Mouse (Mus musculus) gastrocnemius, adult 2 months (tissue): ENCODE measurements around the gene Muc2. TPM values are rescaled to one million over a fixed set of nuclear protein-coding genes. Genes with fewer than 3 reads are reported as not detected.

Experiments used
- DNase-seq: peaks from one replicate; pipeline ENCODE4 v3.0.0; 2022
- H3K27ac ChIP-seq: fragments of 200-600 bp; 2 replicates; pipeline ENCODE4 v1.8.1; 2022; ENCODE audit warnings: mild to moderate bottlenecking
- H3K4me3 ChIP-seq: fragments of 200-600 bp; 2 replicates; pipeline ENCODE4 v1.8.1; 2022; ENCODE audit warnings: mild to moderate bottlenecking, moderate library complexity
- CTCF ChIP-seq: fragments of 200-600 bp; IDR thresholded peaks from 2 replicates; pipeline ENCODE4 v1.8.1; 2022; ENCODE audit warnings: antibody characterized with exemption, mild to moderate bottlenecking, moderate library complexity
- intact Hi-C: fragments of 180-260 bp; cut with DNase I; formaldehyde crosslinking; loops from one replicate; pipeline ENCODE4 v1.15.1; 2025
- total RNA-seq, 2 experiments: library from RNA; stranded (reverse); gene quantifications; 2 replicates each; pipeline ENCODE4 v1.2.3; 2021

Gene Muc2
- total RNA-seq, 2 experiments from 2014 or later: 0.08 TPM; not detected in 1

GRCm38 (mm10) chr7:141687330-141687729, 2.8 kb upstream of the Muc2 start:
- intact Hi-C loops: no loop called here
- no peak for DNase-seq
- Histone ChIP-seq H3K4me3 (no peak overlapping the region), H3K27ac (no peak overlapping the region)
- TF ChIP-seq CTCF: no peak

GRCm38 (mm10) chr7:141693591-141694273, 3.6 kb downstream of the Muc2 start:
- peak; percentile 22 for DNase-seq
- no peak overlapping the region for H3K4me3 ChIP-seq
- TF ChIP-seq CTCF: no peak

GRCm38 (mm10) chr7:141694274-141694639, 4.1 kb downstream of the Muc2 start:
- no peak overlapping the region for H3K27ac ChIP-seq
- intact Hi-C loops: no loop called here
- TF ChIP-seq CTCF: no peak
- no peak for DNase-seq
- no peak overlapping the region for H3K4me3 ChIP-seq

More at GRCm38 (mm10) chr7:141693591-141694273, 3.6 kb downstream of the Muc2 start:
- H3K27ac ChIP-seq: no peak overlapping the region
- intact Hi-C loops: no loop called here

GRCm38 (mm10) chr7:141696538-141696937, 6.4 kb downstream of the Muc2 start:
- DNase-seq: no peak
- H3K27ac ChIP-seq: no peak overlapping the region
- no peak for TF ChIP-seq CTCF
- intact Hi-C loops: no loop called here
- H3K4me3 ChIP-seq: no peak overlapping the region

GRCm38 (mm10) chr7:141699556-141700220, 9.5 kb downstream of the Muc2 start:
- no peak for TF ChIP-seq CTCF
- Histone ChIP-seq H3K4me3 (no peak overlapping the region), H3K27ac (no peak overlapping the region)
- no peak for DNase-seq
- intact Hi-C loops: no loop called here

- intact Hi-C loops: no loop called here
- Histone ChIP-seq H3K4me3 (no peak overlapping the region), H3K27ac (no peak overlapping the region)
- no peak for TF ChIP-seq CTCF
- DNase-seq: no peak
Measured at GRCm38 (mm10) chr7:141747451-141748100, 57.4 kb downstream of the Muc2 start.

- H3K27ac ChIP-seq: no peak overlapping the region
Measured at GRCm38 (mm10) chr7:141752513-141752912, 62.4 kb downstream of the Muc2 start.

GRCm38 (mm10) chr7:141755831-141756230, 65.7 kb downstream of the Muc2 start:
- Histone ChIP-seq H3K4me3 (no peak overlapping the region), H3K27ac (no peak overlapping the region)
- TF ChIP-seq CTCF: peak; percentile 71
- intact Hi-C loops: loop anchor here (1.0 kb wide), 1 partner anchor 169 kb away; no protein-coding TSS in a partner anchor
- DNase-seq: peak; percentile 41

More at GRCm38 (mm10) chr7:141752513-141752912, 62.4 kb downstream of the Muc2 start:
- H3K4me3 ChIP-seq: no peak overlapping the region
- no peak for TF ChIP-seq CTCF
- intact Hi-C loops: no loop called here
- no peak for DNase-seq

- Histone ChIP-seq H3K4me3 (no peak overlapping the region), H3K27ac (no peak overlapping the region)
- intact Hi-C loops: no loop called here
- DNase-seq: no peak
- no peak for TF ChIP-seq CTCF
Measured at GRCm38 (mm10) chr7:141758291-141758690, 68.2 kb downstream of the Muc2 start.

GRCm38 (mm10) chr7:141770521-141770920, 80.4 kb downstream of the Muc2 start:
- no peak for DNase-seq
- Histone ChIP-seq H3K4me3 (no peak overlapping the region), H3K27ac (no peak overlapping the region)
- no peak for TF ChIP-seq CTCF
- intact Hi-C loops: no loop called here

- intact Hi-C loops: no loop called here
- no peak for DNase-seq
- H3K4me3 ChIP-seq: no peak overlapping the region
- no peak for TF ChIP-seq CTCF
- H3K27ac ChIP-seq: no peak overlapping the region
Measured at GRCm38 (mm10) chr7:141770988-141771387, 80.8 kb downstream of the Muc2 start.

GRCm38 (mm10) chr7:141772058-141772557, 82.0 kb downstream of the Muc2 start:
- intact Hi-C loops: no loop called here
- no peak for TF ChIP-seq CTCF
- H3K4me3 ChIP-seq: no peak overlapping the region
- H3K27ac ChIP-seq: no peak overlapping the region
- no peak for DNase-seq

GRCm38 (mm10) chr7:141774855-141775254, 84.7 kb downstream of the Muc2 start:
- intact Hi-C loops: no loop called here
- no peak for DNase-seq
- TF ChIP-seq CTCF: no peak
- no peak overlapping the region for H3K27ac ChIP-seq
- no peak overlapping the region for H3K4me3 ChIP-seq
